Mouse (Mus musculus) gastrocnemius, adult 18-20 months (tissue): Measurements from ENCODE around the gene N4bp1. TPM values are rescaled to one million over a fixed set of nuclear protein-coding genes. Genes with fewer than 3 reads are reported as not detected.

Source experiments
- DNase-seq: peaks from one replicate; pipeline ENCODE4 v3.0.0; 2021; ENCODE audit warnings: low spot score
- total RNA-seq, 2 experiments: library from RNA; stranded (reverse); gene quantifications; 2 replicates each; pipeline ENCODE4 v1.2.3; 2021

The N4bp1 gene
- total RNA-seq, 2 experiments from 2014 or later = 16.4 to 18.2 TPM

GRCm38 (mm10) chr8:86861516-86861915, 23.5 kb downstream of the N4bp1 start:
- DNase-seq = no peak

- DNase-seq = no peak
Observed at GRCm38 (mm10) chr8:86856248-86856647, 28.8 kb downstream of the N4bp1 start.

GRCm38 (mm10) chr8:86854686-86855085, 30.4 kb downstream of the N4bp1 start:
- no peak for DNase-seq

GRCm38 (mm10) chr8:86853989-86854373, 31.1 kb downstream of the N4bp1 start:
- DNase-seq = no peak

GRCm38 (mm10) chr8:86853266-86853988, 31.6 kb downstream of the N4bp1 start:
- DNase-seq = no peak

GRCm38 (mm10) chr8:86852491-86852890, 32.6 kb downstream of the N4bp1 start:
- DNase-seq = no peak

GRCm38 (mm10) chr8:86848876-86849275, 36.2 kb downstream of the N4bp1 start:
- DNase-seq = no peak

GRCm38 (mm10) chr8:86848401-86848800, 36.7 kb downstream of the N4bp1 start:
- no peak for DNase-seq

GRCm38 (mm10) chr8:86847091-86847490, 38.0 kb downstream of the N4bp1 start:
- DNase-seq = no peak

GRCm38 (mm10) chr8:86845875-86846274, 39.2 kb downstream of the N4bp1 start:
- no peak for DNase-seq

- DNase-seq = no peak
Observed at GRCm38 (mm10) chr8:86844856-86845255, 40.2 kb downstream of the N4bp1 start.

- peak; percentile 56 for DNase-seq
Observed at GRCm38 (mm10) chr8:86843896-86844295, 41.2 kb downstream of the N4bp1 start.

- DNase-seq = no peak
Observed at GRCm38 (mm10) chr8:86841556-86842309, 43.3 kb downstream of the N4bp1 start.

GRCm38 (mm10) chr8:86840120-86840693, 44.9 kb downstream of the N4bp1 start:
- DNase-seq = no peak

- no peak for DNase-seq
Observed at GRCm38 (mm10) chr8:86838707-86839438, 46.2 kb downstream of the N4bp1 start.

- DNase-seq = no peak
Observed at GRCm38 (mm10) chr8:86837234-86837633, 47.8 kb downstream of the N4bp1 start.

GRCm38 (mm10) chr8:86835881-86836280, 49.2 kb downstream of the N4bp1 start:
- no peak for DNase-seq

- DNase-seq = no peak
Observed at GRCm38 (mm10) chr8:86834496-86835260, 50.4 kb downstream of the N4bp1 start.

GRCm38 (mm10) chr8:86833937-86834336, 51.1 kb downstream of the N4bp1 start:
- DNase-seq = no peak

GRCm38 (mm10) chr8:86828925-86829324, 56.1 kb downstream of the N4bp1 start:
- no peak for DNase-seq

GRCm38 (mm10) chr8:86827199-86827598, 57.9 kb downstream of the N4bp1 start:
- no peak for DNase-seq
